Mouse (Mus musculus) gastrocnemius, postnatal 36 days (tissue): ENCODE data around the gene Nudt3. TPM values are rescaled to one million over a fixed set of nuclear protein-coding genes. Genes with fewer than 3 reads are reported as not detected.
A peak's percentile ranks its signal among the peaks of the same experiment; 100 is the strongest.
"Not testable (repeated sequence)": the region's sequence is repeated elsewhere in the genome, so short reads cannot be mapped to it uniquely, and the experiment has no call there.

ENCODE experiments used
- DNase-seq, 2 experiments: peaks; one replicate each; pipeline ENCODE4 v3.0.0; 2022
- intact Hi-C: fragments of 180-260 bp; cut with DNase I; formaldehyde crosslinking; loops from one replicate; pipeline ENCODE4 v1.15.1; 2025
- total RNA-seq, 2 experiments: library from RNA; stranded (reverse); gene quantifications; 2 replicates each; pipeline ENCODE4 v1.2.3; 2021

The Nudt3 gene
- total RNA-seq, 2 experiments from 2014 or later, result 232 to 233 TPM

DNA sequence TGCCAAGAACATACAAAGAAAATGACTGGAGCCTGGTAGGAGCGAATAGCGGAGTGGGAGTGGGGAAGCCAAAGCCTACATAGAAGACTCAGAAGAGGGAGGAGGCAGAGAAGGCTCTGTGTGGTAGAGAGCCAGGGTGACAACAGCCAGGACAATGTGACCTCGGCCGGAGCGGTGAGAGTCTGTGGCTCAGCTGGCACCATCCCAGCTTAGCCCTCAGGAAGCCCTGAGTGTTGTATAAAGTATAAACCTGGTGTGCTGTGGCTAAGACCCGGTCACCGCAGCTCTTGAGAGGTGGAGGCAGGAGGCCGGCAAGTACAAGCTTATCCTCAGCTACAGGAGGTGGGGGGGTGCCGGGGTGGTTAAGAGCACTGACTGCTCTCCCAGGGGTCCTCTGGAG is 14.0 kb upstream of the Nudt3 start:
- intact Hi-C loops, result loop anchor here (2.0 kb wide), 1 partner anchor 103 kb away; no protein-coding TSS in a partner anchor
- DNase-seq, result no peak

DNA sequence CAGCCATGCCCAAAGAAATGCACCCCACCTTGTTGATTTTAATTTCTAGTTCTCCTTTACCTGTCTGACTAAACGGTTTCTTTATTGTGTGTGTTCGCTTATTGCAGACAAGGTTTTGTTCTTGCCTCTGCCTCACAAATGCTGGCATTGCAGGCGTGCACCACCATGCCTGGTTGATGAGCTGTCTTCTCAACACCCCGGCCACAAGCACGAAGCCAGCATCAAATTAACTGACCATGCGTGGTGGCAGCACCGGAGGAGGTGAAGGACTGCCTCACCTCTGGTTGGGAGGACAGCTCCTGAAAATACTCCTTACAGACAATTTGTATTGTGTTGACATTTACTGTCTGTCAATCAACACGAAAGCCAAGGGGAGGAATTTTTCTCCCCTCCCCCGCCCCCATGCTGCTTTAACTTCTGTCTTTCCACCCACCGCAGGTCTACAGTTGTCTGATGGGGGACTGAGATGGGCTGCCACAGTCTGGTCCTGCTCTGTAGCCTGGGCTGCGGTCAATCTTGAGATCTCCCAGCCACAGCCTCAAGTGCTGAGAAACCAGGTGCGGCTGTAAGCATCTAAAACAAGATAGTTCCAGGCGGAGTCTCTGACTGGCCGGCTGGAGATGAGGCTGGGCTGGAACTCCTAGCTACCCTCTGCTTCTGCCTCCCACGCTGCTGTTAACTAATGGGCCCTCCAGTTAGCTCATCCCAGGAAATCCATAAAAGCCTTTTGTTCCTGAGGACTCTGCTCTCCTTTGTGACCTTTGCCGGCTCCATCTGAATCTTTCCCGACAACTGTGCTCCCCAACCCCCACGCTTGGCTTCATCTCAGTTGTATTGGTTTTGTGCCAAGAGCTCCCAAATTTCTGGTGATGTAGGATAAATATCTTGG is 13.1 kb upstream of the Nudt3 start, which contains the start of gene Rps10:
TSS of gene Rps10 (minus strand) at position 538 of the 889 bp plus-strand sequence.
- intact Hi-C loops, result loop anchor here (2.0 kb wide), 1 partner anchor 102 kb away; no protein-coding TSS in a partner anchor
- DNase-seq, result no peak

DNA sequence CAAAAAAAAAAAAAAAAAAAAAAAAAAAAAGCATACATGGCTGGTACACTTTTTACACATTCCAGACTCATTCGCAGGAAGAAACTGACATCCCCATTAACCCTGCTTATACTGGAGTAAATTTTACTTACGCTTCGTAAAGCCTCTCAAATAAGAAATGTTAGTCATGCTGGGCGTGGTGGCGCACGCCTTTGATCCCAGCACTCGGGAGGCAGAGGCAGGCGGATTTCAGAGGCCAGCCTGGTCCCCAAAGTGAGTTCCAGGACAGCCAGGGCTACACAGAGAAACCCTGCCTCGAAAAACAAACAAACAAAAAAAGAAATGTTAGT is 12.2 kb upstream of the Nudt3 start:
- DNase-seq, intact Hi-C loops: not testable (repeated sequence)

DNA sequence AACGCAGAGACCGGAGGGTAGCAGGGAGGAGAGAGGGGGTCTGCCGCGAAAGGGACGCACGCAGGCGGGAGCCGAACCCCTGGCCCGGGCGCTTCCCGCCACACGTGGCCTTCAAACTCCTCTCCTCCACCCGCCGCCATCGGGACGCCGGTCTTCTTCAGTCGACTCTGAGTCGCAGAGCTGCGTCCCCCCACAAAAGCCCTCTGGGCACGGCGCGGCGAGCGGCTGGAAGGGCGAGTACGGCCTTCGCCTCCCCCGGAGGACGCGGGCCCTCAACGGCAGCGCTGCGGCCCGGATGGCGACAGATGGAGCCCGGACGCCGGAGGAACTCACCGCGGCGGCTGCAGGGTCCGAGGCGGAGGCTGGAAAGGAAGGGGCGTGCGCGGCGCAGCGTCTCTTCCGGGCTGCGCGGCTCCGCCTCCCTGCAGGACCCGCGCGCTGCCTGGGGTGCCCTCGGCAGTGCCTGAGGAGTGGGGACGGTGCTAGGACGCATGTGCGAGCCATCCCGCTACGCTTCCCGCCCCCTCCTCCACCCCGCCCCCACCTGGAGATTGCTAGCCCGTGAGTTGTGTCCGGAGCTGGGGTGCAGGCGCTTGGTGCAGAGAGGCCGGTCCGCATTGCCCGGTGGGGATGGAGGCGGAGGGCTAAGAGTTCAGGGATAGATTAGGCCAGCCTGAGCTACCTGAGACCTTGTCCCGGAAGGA is 11.7 kb upstream of the Nudt3 start, which contains the start of gene RPS10-NUDT3:
TSS of gene RPS10-NUDT3 (minus strand) at position 352 of the 704 bp plus-strand sequence.
- DNase-seq, result peak; percentile 84 to 85
- intact Hi-C loops, result no loop called here

DNA sequence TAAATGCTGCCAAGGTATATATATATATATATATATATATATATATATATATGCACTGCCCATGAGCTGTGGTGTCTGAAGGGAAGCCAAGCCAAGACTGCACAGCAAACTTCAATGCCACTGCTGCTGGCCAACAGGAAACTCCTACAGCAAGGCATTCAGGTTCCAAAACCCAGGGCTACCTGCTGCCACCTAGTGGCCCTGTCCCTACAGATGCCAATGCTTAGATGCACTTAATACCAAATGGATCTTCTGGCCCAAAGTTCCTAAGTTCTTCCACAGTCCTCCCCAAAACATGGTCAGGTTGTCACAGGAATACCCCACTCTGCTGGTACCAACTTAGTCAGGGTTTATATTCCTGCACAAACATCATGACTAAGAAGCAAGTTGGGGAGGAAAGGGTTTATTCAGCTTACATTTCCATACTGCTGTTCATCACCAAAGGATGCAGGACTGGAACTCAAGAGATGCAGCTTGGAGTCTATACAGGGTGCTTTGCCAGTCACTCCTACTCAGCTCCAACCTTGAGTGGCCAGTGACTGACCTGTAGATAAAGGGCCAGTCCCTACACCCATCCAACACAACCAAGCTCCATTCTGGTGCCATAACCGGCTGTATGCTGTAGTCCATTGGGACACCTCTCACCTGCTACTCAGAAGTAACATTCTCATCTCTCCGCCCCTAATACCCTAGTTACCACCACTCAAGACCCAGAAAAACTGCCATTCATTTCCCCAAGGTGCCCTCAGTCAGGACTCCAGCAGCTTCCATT is 6.1 kb upstream of the Nudt3 start:
- intact Hi-C loops, result loop anchor here (1.0 kb wide), 1 partner anchor 64 kb away; the partner anchor contains the start of gene AI413582
- DNase-seq, result peak; percentile 67 to 72

DNA sequence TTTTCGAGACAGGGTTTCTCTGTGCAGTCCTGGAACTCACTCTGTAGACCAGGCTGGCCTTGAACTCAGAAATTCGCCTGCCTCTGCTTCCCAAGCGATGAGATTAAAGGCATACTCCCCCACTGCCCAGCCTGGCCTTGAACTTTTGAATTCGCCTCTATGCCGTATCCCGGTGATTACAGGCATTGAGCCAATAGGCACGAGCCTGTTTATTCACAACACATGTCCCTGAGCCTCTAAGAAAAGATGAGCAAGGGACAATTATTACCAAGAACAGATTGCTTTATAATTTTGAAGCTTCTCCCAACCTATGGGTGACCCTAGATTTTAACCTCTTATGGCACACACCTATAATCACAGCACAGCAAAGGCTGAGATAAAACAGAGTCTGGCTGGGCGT is 5.1 kb upstream of the Nudt3 start:
- intact Hi-C loops, result no loop called here

DNA sequence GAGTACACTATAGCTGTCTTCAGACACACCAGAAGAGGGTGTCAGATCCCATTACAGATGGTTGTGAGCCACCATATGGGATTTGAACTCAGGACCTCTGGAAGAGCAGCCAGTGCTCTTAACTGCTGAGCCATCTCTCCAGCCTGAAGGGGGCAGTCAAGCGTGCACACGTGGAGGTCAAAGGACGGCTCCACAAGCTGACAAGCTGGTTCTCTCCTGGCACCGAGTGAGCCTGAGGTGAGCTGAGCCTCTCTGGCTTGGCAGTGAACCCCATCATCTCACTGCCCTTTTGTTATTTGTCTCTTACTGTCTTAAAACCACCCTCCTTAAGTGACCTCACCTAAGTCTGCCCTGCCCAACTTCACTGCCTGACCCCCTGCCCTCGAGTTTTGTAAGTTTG is 4.2 kb upstream of the Nudt3 start:
- no peak for DNase-seq
- intact Hi-C loops, result no loop called here

More for the DNA sequence above, 5.1 kb upstream of the Nudt3 start:
- DNase-seq, result no peak

DNA sequence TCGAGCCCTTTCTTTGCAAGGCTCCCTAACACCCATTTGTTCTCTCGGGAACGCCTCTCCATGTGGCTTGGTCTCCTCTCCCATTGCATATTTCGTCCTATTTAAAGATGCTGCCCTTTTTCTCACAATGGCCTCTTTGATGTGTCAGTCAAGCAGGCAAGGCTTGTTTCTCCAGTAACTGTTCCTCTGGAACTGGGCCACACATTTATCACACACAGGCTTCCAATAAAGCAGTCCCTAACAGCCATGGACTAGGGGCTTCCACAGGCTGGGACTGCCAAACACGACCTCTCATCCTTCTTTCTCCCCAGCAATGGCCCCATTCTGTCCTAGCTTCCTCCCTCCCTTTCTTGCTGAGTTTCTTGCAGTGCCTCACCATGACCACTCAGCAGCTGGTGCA is 3.4 kb upstream of the Nudt3 start:
- intact Hi-C loops, result no loop called here
- DNase-seq, result no peak

DNA sequence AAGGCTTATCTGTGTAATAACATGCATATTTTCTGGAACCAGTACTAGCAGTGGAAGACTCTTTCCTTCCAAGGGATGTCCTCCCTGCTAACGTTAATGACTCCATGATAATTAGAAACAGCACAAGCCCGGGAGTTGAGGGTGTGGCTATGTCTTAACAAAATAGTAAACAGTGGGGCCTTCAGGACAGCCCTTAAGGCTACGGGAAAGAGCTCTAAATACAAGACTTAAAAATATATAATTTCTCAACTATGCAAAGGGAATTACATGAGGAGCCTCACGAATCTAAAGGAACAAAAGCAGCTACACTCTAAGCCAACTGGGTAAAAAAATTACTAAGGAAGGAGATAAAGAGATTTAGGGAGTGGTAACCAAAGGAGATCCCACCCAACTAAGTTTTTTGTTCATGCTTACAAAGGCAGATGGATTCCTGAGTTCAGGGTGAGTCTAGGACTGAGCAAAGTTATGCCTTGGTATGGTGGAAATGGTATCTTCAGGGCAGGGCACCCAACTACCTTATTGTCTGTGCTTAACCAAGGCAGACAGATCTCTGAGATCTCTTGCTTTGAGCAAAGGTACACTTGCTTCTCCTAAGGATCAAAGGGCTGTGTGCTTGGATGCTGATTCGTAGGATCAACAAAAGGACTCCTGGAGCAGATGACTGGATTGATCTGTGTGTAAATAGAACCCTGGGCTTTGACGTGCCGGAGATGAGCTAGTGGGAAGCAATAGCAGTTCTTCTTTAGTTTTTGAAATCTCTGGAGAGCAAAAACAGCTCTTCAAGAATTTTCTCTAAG is 2.4 kb upstream of the Nudt3 start:
- intact Hi-C loops, result no loop called here

DNA sequence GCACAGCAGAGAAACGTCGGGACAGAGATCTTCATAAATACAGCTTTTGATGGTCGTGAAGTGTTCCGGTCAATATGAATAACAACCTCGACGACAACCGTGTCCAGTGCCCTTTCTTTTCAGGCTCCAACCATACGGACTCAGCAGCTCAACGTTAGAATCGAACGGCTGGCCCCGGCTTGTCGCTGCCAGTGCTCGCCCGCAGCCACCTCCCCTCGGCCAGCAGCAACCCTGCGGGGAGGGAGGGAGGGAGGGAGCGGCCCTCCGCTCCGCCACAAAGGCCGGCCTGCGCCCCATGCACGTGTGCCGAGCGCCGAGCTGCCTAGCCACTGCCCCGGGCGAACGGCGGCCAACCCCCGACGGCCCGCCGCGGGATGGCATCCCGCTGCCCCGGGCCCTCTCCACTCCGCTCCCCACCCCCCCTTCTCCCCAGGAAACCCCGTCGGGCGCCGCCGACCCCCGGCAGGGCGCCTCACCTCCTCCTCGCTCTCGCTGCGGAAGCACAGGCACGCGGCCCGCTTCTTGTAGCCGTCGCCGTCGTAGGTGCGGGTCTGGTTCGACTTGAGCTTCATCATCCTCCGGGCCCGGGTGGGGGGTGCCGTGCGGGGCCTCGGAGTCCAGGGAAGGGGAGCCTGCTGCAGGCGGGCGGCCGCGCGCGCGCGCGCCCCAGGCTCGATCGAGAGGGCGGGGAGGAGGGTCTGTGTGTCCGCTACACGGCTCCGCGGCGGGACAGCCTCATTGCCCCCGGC is 510 bp downstream of the Nudt3 start:
- intact Hi-C loops, result no loop called here
- peak; percentile 20 to 40 for DNase-seq

More for the DNA sequence above, 2.4 kb upstream of the Nudt3 start:
- DNase-seq, result no peak

DNA sequence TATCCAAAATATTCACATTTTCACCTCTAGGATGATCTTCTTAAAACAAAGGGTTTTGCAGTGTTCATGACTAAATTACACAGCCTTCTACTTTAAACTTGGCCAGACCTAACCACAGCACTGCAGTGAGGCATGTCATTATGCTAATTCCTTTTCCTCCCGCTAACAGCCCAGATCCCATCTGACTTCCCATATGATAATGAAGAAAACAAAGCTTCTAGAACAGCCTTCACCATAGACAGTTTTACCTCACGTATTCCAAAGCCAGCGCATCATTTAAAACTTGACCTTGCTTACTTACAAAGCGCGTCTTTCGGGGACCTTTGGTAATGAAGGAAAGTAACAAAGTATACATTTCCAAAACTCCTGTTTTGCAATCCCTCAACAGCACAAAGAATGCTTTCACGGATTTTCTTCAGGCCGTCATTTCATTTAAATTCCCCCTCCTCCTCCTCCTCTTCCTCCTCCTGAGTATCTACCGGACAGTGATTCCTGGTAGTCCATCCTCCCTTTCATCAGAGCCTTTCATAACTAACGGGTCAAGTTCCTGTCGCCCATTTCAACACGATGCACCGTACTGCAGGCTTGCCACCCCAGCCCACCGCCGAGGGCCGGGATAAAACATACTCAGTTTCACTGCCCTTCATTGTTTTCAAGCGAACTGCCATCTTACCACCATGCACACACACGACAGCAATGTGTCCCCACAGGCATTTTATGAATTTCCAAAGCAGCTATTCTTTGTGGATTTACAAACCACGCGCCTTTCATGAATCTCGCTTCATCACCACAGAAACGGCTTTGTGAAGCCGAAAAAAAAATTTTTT is 1.4 kb downstream of the Nudt3 start:
- DNase-seq, result no peak
- intact Hi-C loops, result no loop called here

DNA sequence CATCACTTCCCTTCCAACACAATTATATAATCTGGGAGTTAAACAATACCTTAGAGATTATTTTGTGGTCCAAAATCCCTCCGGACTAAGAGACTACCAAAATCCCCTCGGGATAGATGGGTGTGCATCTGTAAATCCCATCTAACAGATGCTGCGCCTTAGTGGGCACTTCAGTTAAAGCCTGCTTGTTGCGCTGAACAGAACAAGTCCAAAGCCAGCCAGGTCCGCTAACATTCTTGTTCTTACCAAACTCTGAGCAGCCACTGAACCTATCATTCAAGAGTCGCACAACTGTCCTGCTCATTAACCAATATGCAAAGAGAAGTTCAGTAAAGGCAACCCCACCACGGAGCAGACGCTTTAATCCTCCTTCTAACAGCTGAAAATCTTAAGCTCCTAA is 2.1 kb downstream of the Nudt3 start:
- intact Hi-C loops, result no loop called here
- DNase-seq, result no peak

DNA sequence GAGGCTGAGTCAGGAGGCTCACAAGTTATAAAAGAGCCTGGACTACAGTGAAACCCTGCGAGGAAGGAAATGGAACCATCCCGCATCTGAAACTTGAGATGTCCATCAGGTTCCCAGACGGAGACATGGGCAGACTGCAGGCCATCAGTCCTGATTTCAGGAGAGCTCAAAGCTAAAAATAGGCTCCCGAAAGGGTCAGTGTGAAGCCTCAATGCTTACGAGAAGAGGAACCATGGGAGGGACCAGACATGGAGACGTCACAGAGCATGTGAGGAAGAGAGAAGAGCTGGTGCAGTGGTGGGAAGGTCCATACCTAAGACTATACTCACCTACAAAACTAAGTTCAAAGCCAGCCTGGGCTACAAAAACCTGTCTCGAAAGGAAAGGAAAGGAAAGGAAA is 7.9 kb downstream of the Nudt3 start:
- intact Hi-C loops, result no loop called here
- no peak for DNase-seq

DNA sequence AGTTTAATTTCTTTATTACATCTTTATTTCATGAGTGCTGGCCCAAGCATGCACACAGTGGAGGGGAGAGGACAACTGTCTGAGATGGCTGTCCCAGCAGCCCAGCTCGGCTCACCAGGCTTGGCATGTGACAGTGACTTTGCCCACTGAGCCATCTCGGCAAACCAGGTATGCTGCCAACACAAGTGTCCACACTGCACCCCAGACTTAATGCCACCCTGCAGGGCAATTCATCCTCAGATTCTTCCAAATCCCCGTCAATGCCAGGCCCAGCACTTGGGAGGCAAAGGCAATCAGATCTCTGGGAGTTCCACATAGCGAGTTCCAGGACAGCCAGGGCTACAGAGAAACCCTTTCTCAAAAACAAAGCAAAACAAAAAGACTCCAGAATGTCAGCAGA is 10.3 kb downstream of the Nudt3 start:
- intact Hi-C loops, result no loop called here

DNA sequence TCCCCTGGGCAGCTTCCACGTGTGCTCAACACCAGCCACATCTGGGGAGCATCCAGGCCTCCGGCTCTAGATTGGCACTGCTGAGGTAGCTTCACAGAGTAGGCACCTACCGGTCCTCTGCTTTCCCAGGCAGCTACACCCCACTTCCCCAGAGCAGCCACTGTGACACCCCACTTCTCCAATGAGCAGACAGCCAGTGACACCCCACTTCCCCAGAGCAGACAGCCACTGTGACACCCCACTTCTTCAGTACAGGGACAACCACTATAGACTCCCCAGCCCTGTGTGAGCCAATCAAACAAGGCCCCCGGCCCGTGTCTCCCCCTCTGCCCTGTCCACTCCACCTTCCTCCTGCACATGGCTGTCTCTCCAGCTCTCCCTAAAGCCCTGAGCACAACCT is 11.3 kb downstream of the Nudt3 start:
- DNase-seq, result no peak
- intact Hi-C loops, result no loop called here

More for the DNA sequence above, 10.3 kb downstream of the Nudt3 start:
- DNase-seq, result no peak

DNA sequence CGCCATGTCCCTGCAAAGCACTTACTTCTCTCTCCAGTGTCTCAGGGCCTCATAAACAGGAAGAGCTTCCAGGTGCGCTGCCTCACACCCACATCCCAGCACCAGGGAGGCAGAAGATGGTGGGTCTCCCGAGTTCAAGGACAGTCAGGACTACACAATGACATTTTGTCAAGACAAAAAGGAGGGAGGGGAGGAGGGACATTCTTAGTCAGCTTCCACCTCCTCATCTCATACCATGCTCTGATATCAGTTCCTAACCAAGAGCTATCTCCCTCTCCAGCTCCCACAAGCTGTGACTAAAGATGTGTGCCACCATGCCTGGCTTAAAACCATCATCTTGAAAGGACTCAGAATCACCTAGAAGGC is 11.8 kb downstream of the Nudt3 start:
- intact Hi-C loops, result no loop called here
- no peak for DNase-seq

DNA sequence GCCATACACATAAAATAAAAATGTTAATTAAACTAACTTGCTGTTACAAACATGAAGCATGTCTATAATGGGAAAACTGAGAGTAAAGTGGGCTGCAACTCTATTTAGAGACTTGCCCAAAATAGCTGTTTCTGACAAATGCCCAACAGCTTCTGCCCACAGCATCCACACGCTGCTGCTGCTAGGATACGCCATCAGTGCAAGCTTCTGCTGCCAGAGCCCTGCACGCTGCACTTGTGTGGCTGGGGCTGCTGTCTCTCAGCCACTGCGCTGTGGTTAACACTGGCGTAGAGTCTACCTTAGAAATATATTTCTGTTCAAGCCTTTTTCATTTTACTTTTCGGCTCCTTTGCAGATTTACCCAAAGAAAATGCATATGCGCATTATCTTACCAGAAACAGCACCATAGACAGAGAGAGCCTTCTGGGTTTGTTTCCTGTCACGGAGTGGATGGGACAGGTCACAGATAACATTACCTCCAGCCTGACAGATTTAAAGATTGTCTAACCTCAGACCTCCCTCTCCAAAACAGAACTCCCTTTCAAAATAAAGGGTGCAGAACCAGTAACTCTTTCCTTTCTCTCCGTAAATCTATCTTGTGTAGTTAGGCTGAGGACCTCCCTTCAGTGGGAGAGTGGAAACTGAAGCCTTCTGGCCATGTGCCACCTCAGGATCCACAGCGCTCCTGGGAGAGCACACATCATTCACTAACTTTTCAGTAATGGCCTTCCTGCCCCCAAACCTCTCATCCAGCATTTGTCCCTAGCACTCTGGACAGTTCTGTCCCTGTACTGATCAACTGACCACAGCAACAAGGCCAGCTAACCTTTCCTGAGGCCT is 12.4 kb downstream of the Nudt3 start:
- intact Hi-C loops, result no loop called here
- no peak for DNase-seq

DNA sequence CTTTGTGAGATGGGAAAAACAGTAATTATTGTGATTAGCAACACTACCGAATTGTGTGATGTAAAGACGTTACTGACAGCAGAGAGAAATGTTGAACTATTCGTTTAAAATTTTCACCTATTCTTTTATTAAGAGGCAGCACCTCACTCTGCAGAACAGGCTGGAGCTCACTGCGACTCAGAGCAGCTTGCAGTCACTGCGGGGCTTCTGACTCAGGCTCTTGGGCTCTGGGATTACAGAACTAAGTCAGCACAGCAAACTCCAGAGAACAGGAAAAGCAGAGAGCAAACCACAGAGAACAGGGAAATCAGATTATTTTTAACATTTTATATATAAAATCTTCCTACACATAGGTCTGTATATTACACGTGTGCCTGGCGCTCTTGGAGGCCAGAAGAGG is 13.7 kb downstream of the Nudt3 start:
- intact Hi-C loops, result no loop called here

More for the DNA sequence above, 13.7 kb downstream of the Nudt3 start:
- no peak for DNase-seq
